8 mouse cellular contexts compared by ENCODE assay signal in the genomic region with DNA sequence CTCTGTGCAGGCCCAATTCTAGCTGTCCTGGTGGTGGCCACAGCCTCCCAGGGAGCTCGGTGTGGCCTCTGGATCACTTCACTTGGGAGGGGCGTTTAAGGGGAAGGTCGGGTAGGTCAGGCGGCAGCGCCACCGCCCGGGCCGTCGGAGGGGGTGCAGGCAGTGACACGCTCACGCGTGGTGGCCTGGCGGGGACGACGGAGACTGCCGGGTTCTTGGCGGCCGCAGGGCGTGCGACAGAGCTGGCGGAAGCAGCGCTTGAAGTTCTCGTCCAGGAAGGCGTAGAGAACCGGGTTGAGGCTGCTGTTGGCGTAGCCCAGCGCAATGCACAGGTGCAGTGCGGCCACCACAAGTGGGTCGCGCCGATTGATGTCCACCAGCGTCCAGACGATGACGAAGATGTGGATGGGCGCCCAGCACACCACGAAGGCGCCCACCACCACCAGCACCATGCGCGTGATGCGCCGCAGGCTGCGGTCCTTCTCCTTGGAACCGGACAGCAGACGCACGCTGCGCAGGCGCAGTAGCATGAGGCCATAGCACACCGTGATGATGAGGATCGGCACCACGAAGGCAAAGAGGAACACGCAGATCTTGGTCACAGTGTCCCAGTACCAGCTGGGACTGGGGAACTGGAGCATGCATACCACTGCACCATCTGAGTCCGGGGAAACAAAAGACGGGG. TPM values are rescaled to one million over a fixed set of nuclear protein-coding genes. Genes with fewer than 3 reads are reported as not detected.
DNase-seq lines count a peak whose midpoint lies in the region; ATAC-seq and TF ChIP-seq lines count a peak whose summit lies in the region.

No protein-coding gene starts in this region.

- no peaks in the 10 kb centered on the region for H3K4me1 ChIP-seq in kidney, adult 2 months (ENCODE audit: control insufficient read depth, insufficient read depth, low read length)
- H3K4me1 ChIP-seq in forebrain, postnatal 0 days (ENCODE audit: insufficient read depth) = no peaks in the 10 kb centered on the region
- no peaks in the 10 kb centered on the region for H3K4me1 ChIP-seq in liver, embryonic 14.5 days (replicated peaks; ENCODE audit: control insufficient read depth in 2 of 2, insufficient read depth in 2 of 2, low read length in 1 of 2)
- H3K4me1 ChIP-seq in neural tube, embryonic 15.5 days = 0 out of 2 replicates have a peak, but pooled peaks cover 5% of the 10 kb centered on the region

- TF ChIP-seq CTCF in kidney, adult 2 months (conservative IDR thresholded peaks at IDR 0.05; ENCODE audit: insufficient read depth, insufficient read length, low read depth, low read length) = no peak
- peak; percentile 17; the same call in 1 of the 2 replicates for TF ChIP-seq CTCF in forebrain, postnatal 0 days (IDR thresholded peaks at IDR 0.05; ENCODE audit: low read depth)
- no peak for TF ChIP-seq CTCF in liver, embryonic 14.5 days (IDR thresholded peaks at IDR 0.05; ENCODE audit: low read depth)

- peak overlapping the region; percentile 35; the same call in 1 of the 2 replicates for H3K4me3 ChIP-seq in kidney, adult 2 months (ENCODE audit: insufficient read depth, low read depth, low read length)
- H3K4me3 ChIP-seq in forebrain, postnatal 0 days (ENCODE audit: low read depth, low read length) = peak overlapping the region; percentile 32
- H3K4me3 ChIP-seq in liver, embryonic 14.5 days (ENCODE audit: insufficient read depth in 1 of 2, low read depth in 2 of 2, low read length in 2 of 2) = peak overlapping the region in 1 of 2 experiments; percentile 3; a peak in 1 of 4 replicates
- peak overlapping the region; percentile 32 for H3K4me3 ChIP-seq in neural tube, embryonic 15.5 days (replicated peaks)

- TF ChIP-seq POLR2A in kidney, adult 2 months (IDR thresholded peaks at IDR 0.05; ENCODE audit: low read depth, low read length) = no peak

- H3K27me3 ChIP-seq in kidney, adult 2 months (replicated peaks; ENCODE audit: control insufficient read depth, insufficient read depth, low read length) = no peaks in the 10 kb centered on the region
- no peaks in the 10 kb centered on the region for H3K27me3 ChIP-seq in forebrain, postnatal 0 days (ENCODE audit: insufficient read depth, low read length)
- no peaks in the 10 kb centered on the region for H3K27me3 ChIP-seq in liver, embryonic 14.5 days (ENCODE audit: control insufficient read depth, insufficient read depth, low read length)
- peaks cover 11% of the 10 kb centered on the region; the same call in 1 of the 2 replicates for H3K27me3 ChIP-seq in neural tube, embryonic 15.5 days (replicated peaks)

- WGBS in kidney, adult 2 months = 24% methylated on average over 53 of the region's 53 CpGs
- 51% methylated on average over 53 of the region's 53 CpGs for WGBS in forebrain, postnatal 0 days
- 27% methylated on average over 53 of the region's 53 CpGs for WGBS in liver, embryonic 14.5 days (ENCODE audit: insufficient replicate concordance)
- 44% methylated on average over 53 of the region's 53 CpGs for WGBS in neural tube, embryonic 15.5 days

- no peak for ATAC-seq in forebrain, postnatal 0 days
- ATAC-seq in liver, embryonic 14.5 days (ENCODE audit: insufficient read depth) = no peak
- ATAC-seq in neural tube, embryonic 15.5 days (ENCODE audit: low FRiP score) = no peak

- H3K4me2 ChIP-seq in forebrain, postnatal 0 days (ENCODE audit: low read depth) = peak overlapping the region; percentile 50
- peak overlapping the region; percentile 37; the same call in 1 of the 2 replicates for H3K4me2 ChIP-seq in liver, embryonic 14.5 days (ENCODE audit: low read depth)
- peak overlapping the region; percentile 54 for H3K4me2 ChIP-seq in neural tube, embryonic 15.5 days

- H3K9me3 ChIP-seq in forebrain, postnatal 0 days (ENCODE audit: low read length) = no peaks in the 10 kb centered on the region
- H3K9me3 ChIP-seq in liver, embryonic 14.5 days (ENCODE audit: control insufficient read depth, low read length) = no peaks in the 10 kb centered on the region
- H3K9me3 ChIP-seq in neural tube, embryonic 15.5 days (replicated peaks) = no peaks in the 10 kb centered on the region

- no peak for DNase-seq in kidney, adult 2 months
- DNase-seq in kidney, adult 11 months = no peak
- peak; percentile 66 for DNase-seq in ZHBTc4 (ENCODE audit: low read depth, low spot score)
- DNase-seq in forebrain, postnatal 0 days = peak; percentile 50
- no peak for DNase-seq in liver, embryonic 14.5 days (ENCODE audit: low read depth in 3 of 3, low spot score in 3 of 3)
- DNase-seq in urinary bladder, adult 18-20 months (ENCODE audit: low spot score in 2 of 2) = no peak
- DNase-seq in gastrocnemius, adult 8-10 months (ENCODE audit: low spot score in 2 of 2) = no peak

- no peaks in the 10 kb centered on the region for H3K36me3 ChIP-seq in kidney, adult 2 months (ENCODE audit: control insufficient read depth, insufficient read depth, low read length)
- no peaks in the 10 kb centered on the region for H3K36me3 ChIP-seq in forebrain, postnatal 0 days (ENCODE audit: insufficient read depth)
- H3K36me3 ChIP-seq in liver, embryonic 14.5 days (replicated peaks; ENCODE audit: control insufficient read depth, insufficient read depth, low read depth) = no peaks in the 10 kb centered on the region
- H3K36me3 ChIP-seq in neural tube, embryonic 15.5 days = no peaks in the 10 kb centered on the region

- no peak for TF ChIP-seq EP300 in liver, embryonic 14.5 days (IDR thresholded peaks at IDR 0.05; ENCODE audit: low read depth)

- H3K9ac ChIP-seq in forebrain, postnatal 0 days = peak overlapping the region; percentile 22; the same call in 1 of the 2 replicates
- no peak overlapping the region for H3K9ac ChIP-seq in liver, embryonic 14.5 days (replicated peaks)
- H3K9ac ChIP-seq in neural tube, embryonic 15.5 days (replicated peaks) = no peak overlapping the region

- no peak overlapping the region for H3K27ac ChIP-seq in kidney, adult 2 months (ENCODE audit: insufficient read depth, low read depth, low read length)
- no peak overlapping the region for H3K27ac ChIP-seq in forebrain, postnatal 0 days (ENCODE audit: low read depth, low read length)
- no peak overlapping the region for H3K27ac ChIP-seq in liver, embryonic 14.5 days
- H3K27ac ChIP-seq in neural tube, embryonic 15.5 days (replicated peaks) = no peak overlapping the region; the same call in 1 of the 2 replicates

RNA-seq across cellular contexts. Expression of a gene that starts 30.7 kb away (rescaled TPM):
- polyA plus RNA-seq in kidney, adult 2 months (2012; rRNA removed) = 0.01 and 0.19 TPM in 2 replicates
- 1.5 and 1.6 TPM in 2 replicates for total RNA-seq in forebrain, postnatal 0 days (2014; rRNA removed)
- polyA plus RNA-seq in forebrain, postnatal 0 days (2015; fragmentation: Nextera tagmentation; extraction: Ambion mirVana) = 0.23 and 0.53 TPM in 2 replicates
- polyA plus RNA-seq in liver, embryonic 14.5 days (2012; rRNA removed) = 0.03 and 0.04 TPM in 2 replicates
- 0.04 TPM in 1 of 2 replicates, not detected in the other for polyA plus RNA-seq in liver, embryonic 14.5 days (2014; fragmentation: Nextera tagmentation; extraction: Ambion mirVana)
- 0.90 and 1.1 TPM in 2 replicates for polyA plus RNA-seq in neural tube, embryonic 15.5 days (2015; fragmentation: Nextera tagmentation; extraction: Ambion mirVana)
- total RNA-seq in gastrocnemius, adult 8-10 months (2022) = under 1 TPM in 1 of 4 experiments, not detected in 3; 0.07 TPM

RNA-seq across cellular contexts. Expression of a gene that starts 38.4 kb away (rescaled TPM):
- polyA plus RNA-seq in kidney, adult 2 months (2012; rRNA removed) = 69.8 and 73.8 TPM in 2 replicates
- total RNA-seq in forebrain, postnatal 0 days (2014; rRNA removed) = 65.0 and 68.3 TPM in 2 replicates
- polyA plus RNA-seq in forebrain, postnatal 0 days (2015; fragmentation: Nextera tagmentation; extraction: Ambion mirVana) = 32.4 and 36.5 TPM in 2 replicates
- 105 and 113 TPM in 2 replicates for polyA plus RNA-seq in liver, embryonic 14.5 days (2012; rRNA removed)
- 153 and 166 TPM in 2 replicates for polyA plus RNA-seq in liver, embryonic 14.5 days (2014; fragmentation: Nextera tagmentation; extraction: Ambion mirVana)
- 48.1 and 51.3 TPM in 2 replicates for polyA plus RNA-seq in neural tube, embryonic 15.5 days (2015; fragmentation: Nextera tagmentation; extraction: Ambion mirVana)
- 100 to 1,000 TPM; 114 to 129 (median 121) TPM for total RNA-seq in gastrocnemius, adult 8-10 months (2022)

RNA-seq across cellular contexts. Expression of a gene that starts 39.1 kb away (rescaled TPM):
- 0.09 and 0.27 TPM in 2 replicates for polyA plus RNA-seq in kidney, adult 2 months (2012; rRNA removed)
- 0.14 TPM in 1 of 2 replicates, not detected in the other for total RNA-seq in forebrain, postnatal 0 days (2014; rRNA removed)
- not detected in 2 replicates for polyA plus RNA-seq in forebrain, postnatal 0 days (2015; fragmentation: Nextera tagmentation; extraction: Ambion mirVana)
- 0.11 and 0.15 TPM in 2 replicates for polyA plus RNA-seq in liver, embryonic 14.5 days (2012; rRNA removed)
- 0.32 and 0.40 TPM in 2 replicates for polyA plus RNA-seq in liver, embryonic 14.5 days (2014; fragmentation: Nextera tagmentation; extraction: Ambion mirVana)
- not detected in 2 replicates for polyA plus RNA-seq in neural tube, embryonic 15.5 days (2015; fragmentation: Nextera tagmentation; extraction: Ambion mirVana)
- total RNA-seq in gastrocnemius, adult 8-10 months (2022) = under 1 TPM in 3 of 4 experiments, not detected in 1; 0.10 to 0.22 (median 0.11) TPM

Comparison
In these comparisons a context has a peak if more than half of its experiments do, and no peak if none do; other contexts are left out.
1. DNase-seq: peak in ZHBTc4 (single experiment) and forebrain, postnatal 0 days (single experiment); none in kidney, adult 2 months (single experiment), kidney, adult 11 months (single experiment), liver, embryonic 14.5 days (0 of 3), urinary bladder, adult 18-20 months (0 of 2) and gastrocnemius, adult 8-10 months (0 of 2).
2. Peak in every context shown above with its lines, with median percentiles within 50 percentile points of each other: H3K4me2 ChIP-seq.